Mouse (Mus musculus): Measurements from ENCODE around the gene Exoc6. TPM values are rescaled to one million over a fixed set of nuclear protein-coding genes. Genes with fewer than 3 reads are reported as not detected.

The Exoc6 gene
- polyA plus RNA-seq, 2 experiments, result 17.3 to 31.6 TPM

- H3K36me3 ChIP-seq (replicated peaks; ENCODE audit: control insufficient read depth, insufficient read depth, low read depth), result no peaks in the 10 kb centered on the region
- H3K9me3 ChIP-seq (ENCODE audit: control insufficient read depth, low read length), result no peaks in the 10 kb centered on the region
- H3K4me3 ChIP-seq (ENCODE audit: insufficient read depth in 1 of 2, low read depth in 2 of 2, low read length in 2 of 2), result peak overlapping the region in 1 of 2 experiments; percentile 35; a peak in 1 of 4 replicates
- H3K27ac ChIP-seq, result no peak overlapping the region
- H3K4me1 ChIP-seq (replicated peaks; ENCODE audit: control insufficient read depth in 2 of 2, insufficient read depth in 2 of 2, low read length in 1 of 2), result no peaks in the 10 kb centered on the region
- H3K27me3 ChIP-seq (ENCODE audit: control insufficient read depth, insufficient read depth, low read length), result peaks cover 83% of the 10 kb centered on the region
- no peak overlapping the region for H3K9ac ChIP-seq (replicated peaks)
- DNase-seq (ENCODE audit: low read depth in 3 of 3, low spot score in 3 of 3), result no peak
- TF ChIP-seq CTCF (IDR thresholded peaks at IDR 0.05; ENCODE audit: low read depth) (no peak), EP300 (IDR thresholded peaks at IDR 0.05; ENCODE audit: low read depth) (no peak)
- no peak for ATAC-seq (ENCODE audit: insufficient read depth)
- WGBS (ENCODE audit: insufficient replicate concordance), result 2% methylated on average over 40 of the region's 40 CpGs
- peak overlapping the region; percentile 39 for H3K4me2 ChIP-seq (ENCODE audit: low read depth)
Measured at GRCm38 (mm10) chr19:37692879-37693278, 142.7 kb downstream of the Exoc6 start.

GRCm38 (mm10) chr19:37695146-37695545 lies 144.9 kb downstream of the Exoc6 start:
- H3K27ac ChIP-seq, result no peak overlapping the region
- H3K4me1 ChIP-seq (replicated peaks; ENCODE audit: control insufficient read depth in 2 of 2, insufficient read depth in 2 of 2, low read length in 1 of 2), result no peaks in the 10 kb centered on the region
- H3K9ac ChIP-seq (replicated peaks), result no peak overlapping the region
- ATAC-seq (ENCODE audit: insufficient read depth) (no peak), DNase-seq (ENCODE audit: low read depth in 3 of 3, low spot score in 3 of 3) (no peak)
- no peaks in the 10 kb centered on the region for H3K36me3 ChIP-seq (replicated peaks; ENCODE audit: control insufficient read depth, insufficient read depth, low read depth)
- no peak overlapping the region for H3K4me2 ChIP-seq (ENCODE audit: low read depth)
- WGBS (ENCODE audit: insufficient replicate concordance), result 46% methylated on average over 13 of the region's 13 CpGs
- no peaks in the 10 kb centered on the region for H3K9me3 ChIP-seq (ENCODE audit: control insufficient read depth, low read length)
- H3K27me3 ChIP-seq (ENCODE audit: control insufficient read depth, insufficient read depth, low read length), result peaks cover 100% of the 10 kb centered on the region
- TF ChIP-seq CTCF (IDR thresholded peaks at IDR 0.05; ENCODE audit: low read depth) (no peak), EP300 (IDR thresholded peaks at IDR 0.05; ENCODE audit: low read depth) (no peak)
- H3K4me3 ChIP-seq (ENCODE audit: insufficient read depth in 1 of 2, low read depth in 2 of 2, low read length in 2 of 2), result no peak overlapping the region

- Histone ChIP-seq H3K9ac (replicated peaks) (no peak overlapping the region), H3K27ac (no peak overlapping the region), H3K9me3 (ENCODE audit: control insufficient read depth, low read length) (no peaks in the 10 kb centered on the region), H3K27me3 (ENCODE audit: control insufficient read depth, insufficient read depth, low read length) (peaks cover 100% of the 10 kb centered on the region), H3K4me2 (ENCODE audit: low read depth) (peak overlapping the region; percentile 16), H3K4me3 (ENCODE audit: insufficient read depth in 1 of 2, low read depth in 2 of 2, low read length in 2 of 2) (no peak overlapping the region), H3K36me3 (replicated peaks; ENCODE audit: control insufficient read depth, insufficient read depth, low read depth) (no peaks in the 10 kb centered on the region), H3K4me1 (replicated peaks; ENCODE audit: control insufficient read depth in 2 of 2, insufficient read depth in 2 of 2, low read length in 1 of 2) (no peaks in the 10 kb centered on the region)
- DNase-seq (ENCODE audit: low read depth in 3 of 3, low spot score in 3 of 3), result no peak
- 6% methylated on average over 42 of the region's 42 CpGs for WGBS (ENCODE audit: insufficient replicate concordance)
- TF ChIP-seq CTCF (IDR thresholded peaks at IDR 0.05; ENCODE audit: low read depth) (0 out of 2 replicates have a peak, but pooled peaks have one; percentile 14), EP300 (IDR thresholded peaks at IDR 0.05; ENCODE audit: low read depth) (no peak)
- ATAC-seq (ENCODE audit: insufficient read depth), result no peak
Measured at GRCm38 (mm10) chr19:37695762-37696602, 145.8 kb downstream of the Exoc6 start.

- H3K9ac ChIP-seq (replicated peaks), result no peak overlapping the region
- peaks cover 94% of the 10 kb centered on the region for H3K27me3 ChIP-seq (ENCODE audit: control insufficient read depth, insufficient read depth, low read length)
- no peaks in the 10 kb centered on the region for H3K9me3 ChIP-seq (ENCODE audit: control insufficient read depth, low read length)
- H3K36me3 ChIP-seq (replicated peaks; ENCODE audit: control insufficient read depth, insufficient read depth, low read depth), result no peaks in the 10 kb centered on the region
- TF ChIP-seq CTCF (IDR thresholded peaks at IDR 0.05; ENCODE audit: low read depth) (no peak), EP300 (IDR thresholded peaks at IDR 0.05; ENCODE audit: low read depth) (no peak)
- no peak overlapping the region for H3K27ac ChIP-seq
- H3K4me1 ChIP-seq (replicated peaks; ENCODE audit: control insufficient read depth in 2 of 2, insufficient read depth in 2 of 2, low read length in 1 of 2), result no peaks in the 10 kb centered on the region; a peak in 1 of 4 replicates
- H3K4me3 ChIP-seq (ENCODE audit: insufficient read depth in 1 of 2, low read depth in 2 of 2, low read length in 2 of 2), result no peak overlapping the region
- no peak for DNase-seq (ENCODE audit: low read depth in 3 of 3, low spot score in 3 of 3)
- ATAC-seq (ENCODE audit: insufficient read depth), result no peak
- 3% methylated on average over 22 of the region's 22 CpGs for WGBS (ENCODE audit: insufficient replicate concordance)
- peak overlapping the region; percentile 41 for H3K4me2 ChIP-seq (ENCODE audit: low read depth)
Measured at GRCm38 (mm10) chr19:37696603-37697334, 146.6 kb downstream of the Exoc6 start.

GRCm38 (mm10) chr19:37697335-37697636 lies 147.1 kb downstream of the Exoc6 start:
- Histone ChIP-seq H3K27ac (no peak overlapping the region), H3K4me3 (ENCODE audit: insufficient read depth in 1 of 2, low read depth in 2 of 2, low read length in 2 of 2) (no peak overlapping the region), H3K36me3 (replicated peaks; ENCODE audit: control insufficient read depth, insufficient read depth, low read depth) (no peaks in the 10 kb centered on the region), H3K4me1 (replicated peaks; ENCODE audit: control insufficient read depth in 2 of 2, insufficient read depth in 2 of 2, low read length in 1 of 2) (no peaks in the 10 kb centered on the region; a peak in 1 of 4 replicates), H3K27me3 (ENCODE audit: control insufficient read depth, insufficient read depth, low read length) (peaks cover 93% of the 10 kb centered on the region), H3K9ac (replicated peaks) (no peak overlapping the region), H3K9me3 (ENCODE audit: control insufficient read depth, low read length) (no peaks in the 10 kb centered on the region), H3K4me2 (ENCODE audit: low read depth) (peak overlapping the region; percentile 41)
- WGBS (ENCODE audit: insufficient replicate concordance), result 3% methylated on average over 18 of the region's 18 CpGs
- no peak for ATAC-seq (ENCODE audit: insufficient read depth)
- DNase-seq (ENCODE audit: low read depth in 3 of 3, low spot score in 3 of 3), result no peak
- TF ChIP-seq CTCF (IDR thresholded peaks at IDR 0.05; ENCODE audit: low read depth) (no peak), EP300 (IDR thresholded peaks at IDR 0.05; ENCODE audit: low read depth) (no peak)
